Mouse (Mus musculus) MN1 (cell line): ENCODE results near the gene Tbxas1.
A peak's percentile ranks its signal among the peaks of the same experiment; 100 is the strongest.

Source experiments
- DNase-seq: peaks from one replicate; pipeline ENCODE4 v3.0.0-alpha.2; 2016; ENCODE audit warnings: low spot score

Tbxas1 gene

DNA sequence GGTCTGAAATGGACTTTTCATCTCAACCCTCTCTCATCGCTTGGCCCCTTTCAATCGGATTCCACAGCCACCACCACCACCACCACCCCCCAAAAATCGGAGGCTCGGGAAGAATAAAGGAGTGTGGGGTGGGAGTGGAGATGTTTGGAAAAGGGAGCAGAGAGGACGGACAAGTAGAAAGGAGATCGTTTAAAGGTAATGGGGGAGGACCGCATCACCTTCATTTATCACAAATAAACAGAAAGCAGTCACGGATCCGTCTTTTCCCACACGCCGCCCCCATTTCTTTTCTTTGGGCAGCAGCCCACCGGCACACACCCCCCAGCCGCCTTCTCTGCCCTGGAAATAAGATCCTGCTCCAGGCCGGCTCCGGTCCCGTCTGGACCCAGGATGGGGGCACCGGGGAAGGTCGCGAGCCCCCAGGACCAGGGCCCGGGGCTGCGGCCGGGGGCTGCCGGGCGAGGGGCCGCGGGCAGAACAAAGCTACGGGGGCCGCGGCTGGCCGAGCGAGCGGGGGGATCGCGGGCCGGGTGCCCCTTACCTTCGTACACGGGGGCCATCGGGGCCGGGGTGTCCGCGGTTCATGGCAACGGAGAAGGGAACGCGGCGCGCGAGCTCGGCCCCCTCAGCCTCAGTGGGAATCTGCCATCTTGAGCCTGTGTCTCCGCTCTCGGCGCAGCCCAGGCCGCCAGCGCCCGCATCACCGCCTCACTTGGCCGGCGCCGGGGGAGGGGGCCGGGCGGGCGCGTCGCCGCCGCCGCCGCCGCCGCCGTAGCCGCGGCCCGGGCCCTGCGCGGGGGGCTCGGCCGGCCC, at the start of gene Tbxas1:
Gene Tbxas1, plus strand, starts transcription at position 147 of the 813 bp plus-strand sequence.
- DNase-seq: peak; percentile 59

DNA sequence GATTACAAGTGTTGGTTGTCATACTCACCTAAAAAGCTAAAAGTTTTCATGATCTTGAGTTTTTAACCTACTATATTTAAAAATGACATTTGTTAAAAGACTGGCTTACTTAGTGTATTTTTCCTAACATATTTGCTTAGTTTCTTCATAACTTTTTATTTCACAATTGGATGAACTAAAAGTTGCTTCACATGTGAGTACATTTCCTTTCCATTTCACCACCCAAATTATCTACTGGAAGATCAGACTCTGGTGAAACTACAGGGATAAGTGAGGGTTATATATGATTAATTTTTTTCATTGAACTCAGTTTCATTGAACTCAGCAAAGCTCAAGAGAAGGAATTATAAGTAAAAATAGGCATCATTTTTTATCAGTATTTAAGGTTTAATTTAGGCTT, 49.3 kb upstream of the Tbxas1 start:
- DNase-seq: no peak

DNA sequence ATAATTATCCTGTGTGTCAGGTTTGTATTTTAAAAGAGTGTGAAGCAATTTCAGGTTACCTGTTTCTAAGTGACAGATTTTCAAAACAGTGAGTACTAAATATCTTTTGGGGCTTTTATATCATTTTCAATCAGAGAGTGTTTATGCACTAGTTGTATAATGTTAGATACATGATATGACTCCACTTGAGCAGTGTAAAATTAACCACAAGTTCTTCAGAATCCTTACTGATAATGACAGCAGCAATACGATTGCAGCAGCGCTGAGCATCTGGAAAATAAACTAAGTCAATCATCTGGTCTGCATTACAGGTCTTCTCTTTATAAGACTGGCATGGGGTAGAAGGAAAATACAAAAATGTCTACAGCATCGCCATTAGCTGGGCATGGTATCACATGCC, 48.3 kb upstream of the Tbxas1 start:
- no peak for DNase-seq

DNA sequence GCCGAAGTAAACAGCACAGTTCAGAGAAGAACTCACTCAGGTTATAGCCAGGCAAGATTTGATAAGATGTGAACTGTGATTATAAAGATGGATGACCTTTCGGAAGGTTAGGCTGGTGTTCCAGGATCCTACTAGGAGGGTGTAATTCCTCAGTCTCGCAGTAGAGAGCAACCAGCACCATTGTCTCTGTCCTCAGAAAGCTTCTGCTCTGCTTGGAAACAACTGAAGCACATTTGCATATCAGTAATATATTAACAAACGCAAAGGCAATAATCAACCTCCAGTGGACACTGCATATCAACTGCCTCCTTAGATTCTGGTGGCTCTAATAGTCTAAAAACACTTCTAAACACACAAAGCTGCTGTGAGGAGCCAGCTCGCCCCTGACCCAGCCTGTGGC, 47.8 kb upstream of the Tbxas1 start:
- no peak for DNase-seq

DNA sequence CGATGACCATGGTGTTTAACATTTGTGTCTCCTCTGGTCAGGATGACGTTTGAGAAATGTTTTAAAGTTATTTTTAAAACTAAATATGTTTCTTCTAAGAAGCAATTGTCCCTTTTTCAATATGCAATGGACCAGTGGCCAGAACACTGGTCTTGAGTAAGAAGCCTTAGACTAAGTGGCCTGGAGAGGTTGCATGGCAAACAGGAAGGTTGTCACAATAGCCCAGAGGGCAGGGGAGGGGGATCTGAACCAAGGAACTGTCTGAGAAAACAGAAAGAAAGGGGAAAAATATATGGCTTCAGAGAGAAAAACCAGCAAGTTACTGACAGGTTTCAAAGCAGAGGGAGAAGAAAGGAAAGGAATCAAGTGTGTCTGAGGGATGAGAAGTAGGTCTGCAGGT, 47.0 kb upstream of the Tbxas1 start:
- no peak for DNase-seq

DNA sequence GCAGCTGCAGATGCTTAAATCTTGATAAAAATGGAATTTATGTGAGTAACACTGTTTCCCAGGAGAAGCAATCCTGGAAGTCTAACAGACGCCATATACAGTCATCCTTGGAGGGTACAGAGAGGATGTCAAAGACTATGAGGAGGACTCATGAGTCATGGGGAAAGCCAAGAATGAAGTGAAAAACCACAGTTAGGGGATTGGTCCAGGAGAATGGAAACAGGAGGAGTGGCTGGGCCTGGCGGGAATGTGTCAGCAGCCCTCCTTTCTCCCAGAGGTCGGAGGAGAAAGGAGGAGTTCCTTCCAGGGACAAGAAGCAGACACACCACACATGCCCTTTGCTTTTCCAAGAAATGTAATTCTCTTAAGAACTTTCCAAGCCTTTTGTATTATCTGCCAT, 45.8 kb upstream of the Tbxas1 start:
- DNase-seq: peak; percentile 14

DNA sequence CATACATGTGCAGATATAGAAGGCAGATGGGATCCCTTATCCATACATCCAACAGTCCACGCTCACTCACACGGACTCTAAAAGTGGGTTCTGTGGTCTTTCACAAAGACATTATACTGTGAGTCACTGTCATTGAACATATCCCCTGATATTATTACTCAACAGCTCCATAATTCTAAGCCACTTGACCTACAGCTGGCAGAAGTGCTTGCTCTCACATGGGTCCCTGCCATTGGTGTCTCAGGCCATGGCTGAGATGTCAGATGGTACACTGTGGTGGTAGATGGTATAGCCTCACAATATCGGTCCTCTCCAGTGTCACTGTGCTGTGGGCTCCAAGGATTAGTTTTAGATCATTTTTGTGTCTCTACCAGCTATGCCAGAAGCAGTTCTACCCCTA, 41.5 kb upstream of the Tbxas1 start:
- DNase-seq: no peak

DNA sequence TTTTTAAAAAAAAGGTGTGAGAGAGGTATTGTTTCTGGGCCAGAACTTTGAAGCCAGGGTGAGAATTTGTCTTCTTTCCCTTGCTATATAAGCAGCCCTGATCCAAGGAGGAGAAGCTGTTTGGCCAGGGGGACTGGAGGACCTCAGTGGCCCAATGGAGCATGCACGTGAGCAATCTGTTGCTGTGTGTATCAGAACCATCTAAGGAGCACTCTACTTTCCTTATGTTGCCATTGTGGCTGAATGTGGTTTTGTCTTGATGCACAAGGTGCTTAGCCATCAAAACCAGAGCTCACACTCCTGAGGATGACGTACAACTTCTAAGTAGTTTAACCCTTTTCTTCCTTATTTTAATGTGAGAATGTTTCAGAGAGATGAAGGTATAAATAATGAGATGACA, 40.5 kb upstream of the Tbxas1 start:
- no peak for DNase-seq

DNA sequence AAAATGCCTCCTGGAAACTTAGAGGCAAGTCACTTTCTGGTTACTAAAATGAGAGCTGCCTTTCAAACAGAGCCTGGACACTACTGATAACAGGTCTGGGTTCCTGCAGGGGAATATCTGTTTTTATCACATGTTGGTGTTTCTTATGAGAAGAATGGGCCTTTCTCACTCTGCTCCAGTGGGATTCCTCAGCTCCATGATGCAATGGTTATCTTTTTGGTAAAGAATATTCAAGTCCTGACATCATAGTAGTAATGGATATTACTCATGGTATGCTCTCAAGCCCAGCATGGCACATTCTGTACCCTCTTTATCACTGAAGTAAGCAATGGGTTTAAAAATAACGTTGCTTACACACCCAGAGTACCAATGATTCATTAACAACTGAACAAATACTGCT, 40.0 kb upstream of the Tbxas1 start:
- no peak for DNase-seq

DNA sequence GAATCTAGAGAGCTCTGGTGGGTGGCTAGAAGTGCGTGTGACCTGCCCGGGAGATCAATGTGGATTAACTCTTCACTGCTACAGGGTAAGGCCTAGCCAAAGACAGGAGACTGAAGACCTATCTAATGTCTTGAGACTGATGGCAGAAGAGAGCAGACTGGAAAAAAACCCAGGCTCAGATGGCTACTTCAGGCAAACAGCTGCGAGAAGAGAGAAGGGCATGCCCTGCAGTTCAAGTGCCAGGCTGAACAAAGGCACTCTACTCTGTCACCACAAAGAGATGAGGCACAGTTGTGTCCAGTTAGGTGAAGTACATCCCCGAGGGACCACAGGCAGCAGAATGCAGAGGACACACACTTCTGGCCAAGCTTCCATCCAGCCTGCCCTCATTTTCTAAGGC, 37.1 kb upstream of the Tbxas1 start:
- no peak for DNase-seq

DNA sequence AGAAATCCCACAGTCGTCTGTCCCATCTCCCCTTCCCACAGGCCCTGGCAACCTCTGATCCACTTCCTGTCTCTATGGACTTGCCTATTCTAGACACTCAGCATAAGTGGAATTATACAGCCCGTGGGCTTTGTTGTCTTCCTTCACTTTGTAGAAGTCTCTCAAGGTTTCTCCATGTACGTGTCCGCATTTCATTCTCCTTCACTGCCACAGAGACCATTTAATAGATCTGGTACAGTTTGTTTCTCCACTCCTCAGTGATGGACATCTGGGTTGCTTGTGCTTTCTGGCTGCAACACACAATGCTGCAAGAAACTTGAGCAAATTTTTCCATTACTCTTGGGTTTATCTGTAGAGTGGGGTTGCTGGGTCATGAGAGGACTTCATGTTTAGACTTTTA, 35.3 kb upstream of the Tbxas1 start:
- DNase-seq: no peak

DNA sequence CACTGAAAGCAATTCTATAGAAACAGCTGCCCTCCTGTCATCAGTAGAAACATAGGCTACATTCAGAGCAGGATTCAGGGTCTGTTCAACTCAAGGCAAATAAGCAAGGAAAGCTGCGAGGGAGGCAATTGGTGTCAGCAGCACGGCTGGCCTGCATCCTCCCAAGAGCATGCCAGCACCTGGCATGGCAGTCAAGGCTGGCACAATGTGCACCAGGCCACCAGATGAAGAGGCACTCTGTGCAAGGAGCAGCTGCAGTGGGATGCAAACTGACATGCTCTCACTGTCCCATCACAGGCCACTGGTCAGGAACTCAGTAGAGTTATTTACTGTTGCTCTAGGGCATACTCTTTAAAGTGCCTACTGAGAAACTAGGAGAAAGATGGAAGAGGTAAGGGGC, 34.8 kb upstream of the Tbxas1 start:
- DNase-seq: no peak

DNA sequence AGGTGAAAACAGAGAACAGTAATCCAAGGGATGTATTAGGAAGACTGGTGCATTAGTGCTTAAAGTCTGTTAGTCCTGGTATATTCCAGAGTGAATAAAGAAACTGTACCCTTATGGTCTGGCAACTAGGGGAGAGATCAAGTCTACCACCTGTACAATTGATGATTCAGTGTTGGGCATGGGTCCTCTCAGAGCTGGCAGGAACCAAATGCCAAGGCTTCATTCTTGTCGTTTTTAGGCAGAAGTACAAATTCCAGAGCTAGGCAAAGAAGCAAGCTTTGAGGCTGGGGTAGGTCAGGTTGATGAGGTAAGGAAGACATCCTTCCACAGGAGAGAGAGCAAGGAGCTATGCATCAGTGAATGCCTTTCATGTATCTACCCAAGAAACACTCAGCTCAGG, 34.4 kb upstream of the Tbxas1 start:
- no peak for DNase-seq

DNA sequence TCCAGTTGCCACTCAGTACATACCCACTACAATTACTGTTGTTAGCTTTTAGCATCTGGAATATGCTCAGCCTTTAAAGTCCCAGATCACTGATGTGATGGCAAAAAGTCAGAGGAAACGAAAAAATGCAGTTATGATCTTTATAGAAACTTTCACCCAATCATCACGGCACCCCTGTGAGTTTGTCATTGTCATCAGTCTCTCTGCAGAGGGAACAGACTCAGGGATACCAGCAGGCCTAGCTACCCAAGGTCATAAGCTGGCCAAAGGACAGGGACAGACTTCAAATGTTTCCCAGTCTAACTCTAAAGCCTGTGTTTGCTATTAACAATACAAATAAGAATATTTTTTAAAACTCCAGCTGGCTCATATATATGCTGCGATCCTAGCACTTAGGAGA, 33.7 kb upstream of the Tbxas1 start:
- no peak for DNase-seq

DNA sequence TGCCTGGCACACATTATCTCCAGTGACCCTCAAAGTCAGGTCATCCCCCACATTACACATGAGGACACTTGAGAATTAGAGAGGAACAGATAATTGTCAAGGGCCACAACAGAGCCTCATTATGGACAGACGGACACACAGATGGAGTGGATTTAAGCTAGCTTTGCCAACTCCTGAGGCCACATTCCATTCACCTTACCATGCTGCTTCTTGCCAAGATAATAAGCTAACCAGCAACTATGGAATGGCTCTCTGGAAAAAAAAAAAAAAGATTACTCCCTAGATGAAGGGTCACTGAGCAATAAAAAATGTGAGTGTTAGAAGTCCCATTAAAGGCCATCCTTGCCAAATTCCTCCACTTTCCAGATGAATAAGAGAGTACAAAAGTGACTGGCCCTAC, 30.1 kb upstream of the Tbxas1 start:
- no peak for DNase-seq

DNA sequence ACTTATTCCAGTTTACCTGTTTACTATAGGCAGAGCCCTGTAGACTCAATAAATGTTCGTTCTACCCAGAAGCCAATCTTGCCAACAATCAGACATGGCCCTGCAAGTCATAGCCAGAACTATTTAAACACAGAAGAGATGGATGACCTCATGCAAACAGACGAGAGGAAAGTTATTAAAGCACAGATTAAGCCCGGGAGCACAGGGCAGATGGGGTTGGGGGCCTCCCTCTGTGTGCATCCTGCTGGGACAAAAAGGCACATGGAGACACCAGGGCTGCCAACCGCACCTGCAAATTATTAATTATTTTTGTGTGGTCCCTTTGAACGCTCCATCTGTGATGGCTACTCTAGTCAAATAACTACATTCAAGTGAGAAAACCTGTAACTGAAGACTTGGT, 29.3 kb upstream of the Tbxas1 start:
- DNase-seq: no peak

DNA sequence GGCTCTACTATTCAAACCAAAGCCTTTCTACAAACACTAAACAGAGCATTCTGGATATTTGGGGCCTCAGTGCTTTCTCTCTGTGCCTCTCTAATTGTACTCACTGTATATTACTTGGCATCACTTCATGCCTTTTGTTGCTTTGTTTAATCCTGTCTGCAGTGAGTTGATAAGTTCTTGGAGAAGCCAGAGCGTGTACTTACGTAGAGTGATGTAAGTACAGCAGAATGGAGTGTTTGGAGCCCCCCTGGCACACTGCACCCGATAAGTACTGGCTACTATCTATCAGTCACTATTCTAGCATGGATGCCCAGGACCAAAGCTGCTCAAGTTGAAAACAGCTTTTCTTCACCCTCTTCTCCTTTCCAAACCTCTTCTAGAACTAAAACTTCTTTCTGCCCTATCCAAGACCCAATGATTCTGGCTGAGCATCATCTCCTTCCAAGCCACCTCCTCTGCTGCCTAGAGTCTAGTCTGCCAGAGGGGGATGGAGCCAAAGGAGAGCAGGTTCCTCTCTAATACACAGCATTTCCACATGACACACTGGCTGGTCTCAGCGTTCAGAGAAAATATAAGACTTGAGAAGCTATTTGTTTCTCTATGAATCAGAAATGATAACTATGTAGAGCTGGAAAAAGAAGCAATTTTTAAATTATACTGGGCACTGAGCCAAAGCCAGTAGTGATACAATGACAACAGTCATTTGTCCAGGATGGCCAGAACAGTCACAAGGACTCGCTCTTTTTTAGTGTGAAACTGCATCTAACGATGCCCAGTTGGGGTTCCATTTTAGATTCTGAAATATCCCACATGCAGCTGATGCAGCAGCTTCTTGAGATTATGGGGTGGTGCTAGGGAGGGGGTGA, 28.6 kb upstream of the Tbxas1 start:
- no peak for DNase-seq

DNA sequence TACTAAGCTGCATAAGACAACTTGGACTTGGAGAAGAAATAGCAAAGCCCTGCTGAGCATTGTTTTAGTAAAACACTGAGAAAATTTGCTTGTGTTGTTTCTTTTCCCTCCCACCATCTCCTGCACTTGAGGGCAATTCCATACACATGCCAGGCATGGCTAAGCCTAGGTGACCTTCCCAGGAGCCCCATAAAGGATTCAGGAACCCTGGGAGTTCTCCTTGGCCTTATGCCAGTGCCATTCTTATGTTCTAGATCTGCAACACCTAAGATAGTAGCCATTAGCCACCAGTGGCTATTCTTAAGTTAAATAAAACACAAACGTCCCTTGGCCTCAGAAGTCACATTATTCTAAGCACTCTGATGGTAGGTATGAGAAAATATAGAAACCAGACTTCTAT, 27.8 kb upstream of the Tbxas1 start:
- DNase-seq: no peak

DNA sequence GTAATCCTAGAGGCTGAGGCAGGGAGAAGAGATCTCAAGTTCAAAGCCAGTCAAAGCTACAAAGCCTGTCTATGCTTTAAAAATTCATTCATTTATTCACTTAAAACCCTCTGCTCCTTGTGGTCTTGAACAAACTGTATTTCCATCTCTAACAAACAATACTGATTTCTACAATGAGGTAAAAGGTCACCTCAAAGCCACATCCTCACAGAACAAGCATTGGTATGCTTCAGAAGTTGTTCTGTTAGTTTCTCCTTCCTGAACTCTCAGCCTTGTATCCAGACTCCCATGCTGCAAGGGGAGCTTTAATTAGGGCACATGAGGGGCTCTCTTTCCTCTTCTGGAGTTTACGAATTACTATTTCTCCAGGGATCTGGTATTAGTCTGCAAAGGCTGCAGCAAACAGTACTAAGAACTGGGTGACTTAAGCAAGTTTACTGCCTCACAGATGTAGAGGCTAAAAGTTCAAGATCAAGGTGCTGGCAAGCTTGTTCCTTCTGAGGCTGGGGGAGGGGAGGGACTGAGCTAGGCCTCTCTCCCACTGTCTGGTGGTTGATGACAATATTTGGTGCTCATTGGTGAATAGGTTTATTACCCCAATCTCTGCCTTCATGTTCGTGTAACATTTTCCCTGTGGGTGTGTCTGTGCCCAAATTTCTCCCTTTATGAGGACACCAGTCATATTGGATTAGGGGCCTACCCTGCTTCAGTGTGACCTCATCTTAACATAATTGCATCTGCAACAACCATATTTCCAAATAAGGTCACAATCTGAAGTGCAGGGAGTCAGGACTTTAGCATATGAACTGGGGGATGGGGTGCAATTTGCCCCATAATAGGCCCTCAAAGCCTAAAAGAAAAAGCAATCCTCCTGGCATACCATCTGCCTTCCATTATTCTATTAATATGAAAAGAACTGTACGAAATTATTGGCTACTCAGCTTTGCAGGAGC, 27.0 kb upstream of the Tbxas1 start:
- no peak for DNase-seq

DNA sequence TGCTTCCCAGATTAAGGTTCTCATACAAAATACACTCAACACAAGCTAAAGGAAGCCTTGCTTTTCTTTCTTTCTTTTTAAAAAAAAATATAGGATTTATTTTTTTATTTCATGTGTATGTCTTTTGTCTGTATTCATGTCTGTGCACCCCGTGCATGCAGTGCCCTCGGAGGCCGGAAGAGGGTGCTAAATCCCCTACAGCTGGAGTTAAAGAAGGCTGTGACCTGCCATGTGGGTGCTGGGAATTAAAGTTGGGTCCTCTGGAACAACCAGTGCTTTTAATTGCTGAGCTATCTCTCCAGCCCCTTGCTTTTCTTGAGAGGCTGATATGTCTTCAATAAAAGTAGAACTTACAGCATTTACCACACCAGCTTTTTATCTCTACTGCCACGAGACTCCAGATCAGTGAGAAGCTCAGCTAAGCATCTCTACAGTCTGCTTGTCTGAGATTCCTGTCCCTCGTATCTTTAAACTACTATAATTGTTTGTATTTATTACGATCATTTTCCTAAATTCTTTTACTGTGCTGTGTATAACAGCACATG, 24.4 kb upstream of the Tbxas1 start:
- DNase-seq: no peak

DNA sequence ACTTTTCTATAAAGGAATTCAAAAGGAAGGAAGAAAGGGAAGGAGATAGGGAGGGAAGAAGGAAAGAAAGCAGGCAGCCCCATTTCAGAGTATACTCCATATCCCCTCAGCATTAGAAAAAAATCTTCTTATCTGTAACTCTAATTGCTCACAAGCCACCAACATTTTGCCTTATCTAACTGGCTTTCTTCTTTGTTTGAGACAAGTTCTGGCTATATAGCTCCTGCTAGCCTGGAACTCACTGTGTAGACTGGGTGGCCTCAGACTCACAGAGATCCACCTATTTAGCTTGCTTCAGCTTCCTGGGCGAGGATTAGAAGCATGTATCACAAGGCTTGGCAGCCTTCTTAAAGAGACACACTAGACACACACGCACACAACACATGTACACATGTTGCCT, 23.5 kb upstream of the Tbxas1 start:
- no peak for DNase-seq

DNA sequence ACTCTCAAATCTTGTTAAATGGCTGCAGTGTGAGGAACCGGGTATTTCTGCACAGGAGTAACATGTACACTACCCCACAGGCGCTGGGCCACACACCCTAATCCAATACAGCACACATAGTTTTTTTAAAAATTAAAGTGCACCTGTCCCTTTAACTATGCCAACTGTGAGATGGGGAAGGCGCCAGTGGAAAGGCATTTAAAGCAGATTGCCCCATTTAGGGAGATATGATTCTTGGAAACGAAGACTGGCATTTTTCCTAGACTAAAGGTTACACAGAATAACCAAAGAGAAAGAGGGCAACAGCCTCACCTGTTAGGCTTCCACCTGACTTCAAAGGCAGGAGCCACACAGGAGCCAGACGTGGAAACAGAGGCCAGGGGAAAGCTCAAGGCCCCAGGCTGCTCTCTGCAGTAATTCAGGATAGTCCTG, 21.6 kb upstream of the Tbxas1 start:
- no peak for DNase-seq
